Mouse (Mus musculus) myocyte (in vitro differentiated cells): ENCODE measurements at regions not wholly inside any gene's neighbourhood (a gene's known extent, or its start where the extent isn't known, plus 50 kb on each side); places are given as distances from the start of the nearest gene placed in this dataset.

Experiments used
- CEBPB ChIP-seq: IDR thresholded peaks from 2 replicates; pipeline ENCODE4 v1.6.1; 2011; ENCODE audit warnings: mild to moderate bottlenecking, moderate library complexity; ENCODE audit not compliant: poor library complexity, insufficient read depth, severe bottlenecking
- E2F4 ChIP-seq: IDR thresholded peaks from one replicate; pipeline ENCODE4 v1.6.1; 2011; ENCODE audit warnings: mild to moderate bottlenecking, control low read depth, moderate library complexity; ENCODE audit not compliant: insufficient read depth
- MAX ChIP-seq: IDR thresholded peaks from one replicate; pipeline ENCODE4 v1.6.1; 2011; ENCODE audit warnings: low read depth, mild to moderate bottlenecking, control low read depth
- MYOD1 ChIP-seq, 3 experiments: IDR thresholded peaks; one replicate each; pipeline ENCODE4 v1.6.1; 2011; ENCODE audit warnings: control low read depth in 2 of 3, low read depth in 2 of 3, mild to moderate bottlenecking in 2 of 3, moderate library complexity in 1 of 3; ENCODE audit not compliant: insufficient read length in 2 of 3, control insufficient read depth in 1 of 3
- POLR2A ChIP-seq: IDR thresholded peaks from one replicate; pipeline ENCODE4 v1.6.1; 2011; ENCODE audit warnings: low read depth, mild to moderate bottlenecking, control low read depth, moderate library complexity; ENCODE audit not compliant: insufficient read length
- POLR2AphosphoS2 ChIP-seq: IDR thresholded peaks from one replicate; pipeline ENCODE4 v1.6.1; 2011; ENCODE audit warnings: low read depth, control low read depth; ENCODE audit not compliant: insufficient read length
- REST ChIP-seq: IDR thresholded peaks from one replicate; pipeline ENCODE4 v1.6.1; 2011; ENCODE audit warnings: mild to moderate bottlenecking, control low read depth, moderate library complexity; ENCODE audit not compliant: insufficient read depth, insufficient read length
- SRF ChIP-seq: IDR thresholded peaks from one replicate; pipeline ENCODE4 v1.6.1; 2011; ENCODE audit warnings: low read depth; ENCODE audit not compliant: control insufficient read depth, insufficient read length
- TCF12 ChIP-seq: IDR thresholded peaks from one replicate; pipeline ENCODE4 v1.6.1; 2011; ENCODE audit warnings: mild to moderate bottlenecking, control low read depth; ENCODE audit not compliant: poor library complexity, insufficient read depth, severe bottlenecking
- USF1 ChIP-seq: IDR thresholded peaks from one replicate; pipeline ENCODE4 v1.6.1; 2011; ENCODE audit warnings: low read depth, mild to moderate bottlenecking, control low read depth, moderate library complexity

- TF ChIP-seq SRF (no peak), TCF12 (no peak), POLR2A (no peak), MAX (no peak), MYOD1 (IDR thresholded peaks at IDR 0.05; ENCODE audit: control insufficient read depth in 1 of 3, insufficient read length in 2 of 3, low read depth in 2 of 3) (no peak), REST (no peak), USF1 (no peak), E2F4 (no peak), POLR2AphosphoS2 (no peak), CEBPB (no peak)
Measured at GRCm38 (mm10) chr2:133802666-133803065, 250.7 kb downstream of the Bmp2 start.
